Mouse (Mus musculus) ES-E14 (cell line): ENCODE results near the gene Hc.

ENCODE experiments used
- MAFK ChIP-seq: IDR thresholded peaks from 2 replicates; pipeline ENCODE4 v1.6.1; 2014; ENCODE audit warnings: mild to moderate bottlenecking, low read depth, low read length, inconsistent platforms; ENCODE audit not compliant: insufficient read depth
- ZC3H11A ChIP-seq: IDR thresholded peaks from 2 replicates; pipeline ENCODE4 v1.6.1; 2012; ENCODE audit warnings: low read depth, mild to moderate bottlenecking, inconsistent platforms, low read length, borderline replicate concordance
- ZNF384 ChIP-seq: IDR thresholded peaks from 2 replicates; pipeline ENCODE4 v1.6.1; 2012; ENCODE audit warnings: low read depth, low read length, inconsistent platforms

DNA sequence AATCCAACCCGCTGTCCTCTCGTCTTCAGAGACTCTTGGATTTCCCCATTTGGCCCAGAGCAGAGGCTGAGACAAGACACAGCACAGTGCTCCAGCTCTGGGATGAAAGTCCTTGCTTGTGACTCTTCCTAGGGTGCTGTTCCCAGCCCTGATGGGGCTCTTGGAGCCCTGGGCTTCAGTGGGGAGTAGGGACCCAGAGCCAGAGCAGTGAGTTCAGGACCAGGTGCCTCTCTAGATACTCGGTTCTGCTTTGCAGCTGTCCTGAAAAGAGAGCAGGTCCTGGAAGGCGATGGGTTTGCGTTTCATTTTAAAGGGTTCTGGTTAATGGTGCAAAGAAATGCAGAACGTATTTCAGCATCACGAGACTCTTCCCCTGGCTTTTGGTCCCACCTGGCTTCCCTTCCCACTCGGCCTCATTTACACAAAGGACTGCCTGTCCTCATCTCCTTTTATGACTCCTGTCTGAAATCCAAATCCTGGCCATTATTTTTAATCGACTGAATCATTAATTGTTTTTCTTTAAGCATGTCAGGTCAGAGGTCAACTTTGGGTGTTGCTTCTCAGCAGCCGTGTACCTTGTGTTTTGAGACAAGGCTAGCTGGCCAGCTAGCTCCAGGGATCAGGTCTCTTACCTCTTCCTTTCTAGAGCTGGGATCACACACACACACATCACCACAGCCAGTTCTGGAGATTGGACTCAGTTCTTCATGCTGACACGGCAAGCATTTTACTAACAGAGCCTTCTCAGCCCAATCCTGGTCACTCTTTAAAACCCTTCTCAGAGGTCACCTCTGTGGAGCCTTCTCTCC is 90.0 kb downstream of the Hc start:
- no peak for TF ChIP-seq ZC3H11A
- TF ChIP-seq ZNF384, result no peak
- TF ChIP-seq MAFK, result no peak
